ENCODE assay signal across 9 mouse cellular contexts in the genomic region with DNA sequence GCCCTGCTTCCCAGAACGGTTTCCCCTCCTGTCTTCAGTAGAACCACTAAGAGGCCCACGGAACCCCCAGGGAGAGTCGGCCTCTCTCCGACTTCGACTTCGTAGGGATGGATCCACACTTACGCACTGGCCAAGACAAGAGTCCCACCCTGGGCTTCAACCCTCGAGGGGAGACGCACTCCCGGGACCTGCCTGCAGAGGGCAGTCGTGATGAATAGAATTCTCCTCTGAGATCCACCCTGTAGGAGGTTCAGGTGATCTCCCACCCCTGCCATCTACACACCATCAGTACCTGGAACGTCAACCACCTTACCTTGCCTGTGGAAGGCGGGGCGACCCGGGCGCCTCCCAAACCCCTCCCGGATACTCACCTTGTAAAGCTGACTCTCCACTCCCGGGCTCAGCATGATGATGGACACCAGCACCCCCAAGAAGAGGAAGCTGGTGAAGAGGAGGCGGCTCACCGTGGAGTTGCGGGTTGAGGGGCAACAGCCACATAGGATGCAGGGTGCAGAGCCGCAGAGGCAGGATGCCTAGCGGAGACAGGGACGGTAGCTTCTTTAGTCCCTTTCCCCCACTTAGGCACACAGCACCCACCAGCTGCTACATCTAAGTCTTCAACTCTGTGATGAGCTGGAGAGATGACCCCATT. TPM values are rescaled to one million over a fixed set of nuclear protein-coding genes. Genes with fewer than 3 reads are reported as not detected.
A peak's percentile ranks its signal among the peaks of the same experiment; 100 is the strongest.
DNase-seq lines count a peak whose midpoint lies in the region; ATAC-seq and TF ChIP-seq lines count a peak whose summit lies in the region.
"Had no signal": no experiment of that assay in that cellular context is flagged by ENCODE, and none has a peak within 500 bp of the region (broad histone marks: within the 10 kb centered on the region; RNA-seq: fewer than 3 reads in every experiment).

No protein-coding gene starts in this region.

- peak; percentile 50 for DNase-seq in 416B (ENCODE audit: low read depth)
- DNase-seq in Muller cell, postnatal 12 days (ENCODE audit: inconsistent ontology term), result peak; percentile 55
- DNase-seq in gastrocnemius, postnatal 10 days, result peak; percentile 71
- no peak for DNase-seq in liver, embryonic 14.5 days (ENCODE audit: low read depth in 3 of 3, low spot score in 3 of 3)
- DNase-seq in thymus, postnatal 25 days, result peak; percentile 54

- no peak for TF ChIP-seq EP300 in liver, embryonic 14.5 days (IDR thresholded peaks at IDR 0.05; ENCODE audit: low read depth)

- H3K27ac ChIP-seq in kidney, embryonic 14.5 days (ENCODE audit: low read depth, low read length), result no peak overlapping the region
- H3K27ac ChIP-seq in liver, embryonic 14.5 days, result no peak overlapping the region
- H3K27ac ChIP-seq in neural tube, embryonic 14.5 days (ENCODE audit: low read depth, low read length), result no peak overlapping the region

- no peak overlapping the region for H3K4me3 ChIP-seq in kidney, embryonic 14.5 days (ENCODE audit: low read length)
- H3K4me3 ChIP-seq in liver, embryonic 14.5 days (ENCODE audit: insufficient read depth in 1 of 2, low read depth in 2 of 2, low read length in 2 of 2), result no peak overlapping the region
- no peak overlapping the region for H3K4me3 ChIP-seq in neural tube, embryonic 14.5 days (ENCODE audit: low read depth, low read length)

- H3K9me3 ChIP-seq in kidney, embryonic 14.5 days (ENCODE audit: control insufficient read depth, low read length), result no peaks in the 10 kb centered on the region
- H3K9me3 ChIP-seq in liver, embryonic 14.5 days (ENCODE audit: control insufficient read depth, low read length), result no peaks in the 10 kb centered on the region
- no peaks in the 10 kb centered on the region for H3K9me3 ChIP-seq in neural tube, embryonic 14.5 days (ENCODE audit: control insufficient read depth, low read length)

- peak; percentile 84 for ATAC-seq in common myeloid progenitor, adult 5-6 weeks (replicated peaks; ENCODE audit: low read depth, poor library complexity, severe bottlenecking)
- ATAC-seq in kidney, embryonic 14.5 days (ENCODE audit: low FRiP score, low TSS enrichment), result peak; percentile 56
- peak; percentile 46; the same call in 1 of the 2 replicates for ATAC-seq in liver, embryonic 14.5 days (ENCODE audit: insufficient read depth)
- peak; percentile 44; the same call in 1 of the 2 replicates for ATAC-seq in neural tube, embryonic 14.5 days (ENCODE audit: low read depth)

- H3K4me2 ChIP-seq in kidney, embryonic 14.5 days (replicated peaks; ENCODE audit: low read depth, low read length), result peak overlapping the region; percentile 5; the same call in 1 of the 2 replicates
- H3K4me2 ChIP-seq in liver, embryonic 14.5 days (ENCODE audit: low read depth), result no peak overlapping the region
- no peak overlapping the region for H3K4me2 ChIP-seq in neural tube, embryonic 14.5 days (ENCODE audit: low read depth, low read length)

- 21% methylated on average over 24 of the region's 24 CpGs for WGBS in kidney, embryonic 14.5 days
- 8% methylated on average over 24 of the region's 24 CpGs for WGBS in liver, embryonic 14.5 days (ENCODE audit: insufficient replicate concordance)
- 27% methylated on average over 24 of the region's 24 CpGs for WGBS in neural tube, embryonic 14.5 days

- peak; percentile 88 for TF ChIP-seq CTCF in liver, embryonic 14.5 days (IDR thresholded peaks at IDR 0.05; ENCODE audit: low read depth)

- no peaks in the 10 kb centered on the region for H3K27me3 ChIP-seq in kidney, embryonic 14.5 days (ENCODE audit: control insufficient read depth, insufficient read depth, low read length)
- H3K27me3 ChIP-seq in liver, embryonic 14.5 days (ENCODE audit: control insufficient read depth, insufficient read depth, low read length), result peaks cover 8% of the 10 kb centered on the region
- no peaks in the 10 kb centered on the region for H3K27me3 ChIP-seq in neural tube, embryonic 14.5 days (ENCODE audit: control insufficient read depth, insufficient read depth, low read length)

- no peak overlapping the region for H3K9ac ChIP-seq in kidney, embryonic 14.5 days (ENCODE audit: low read depth, low read length)
- H3K9ac ChIP-seq in liver, embryonic 14.5 days (replicated peaks), result no peak overlapping the region
- no peak overlapping the region for H3K9ac ChIP-seq in neural tube, embryonic 14.5 days (replicated peaks; ENCODE audit: low read depth, low read length)

- H3K4me1 ChIP-seq in kidney, embryonic 14.5 days (ENCODE audit: control insufficient read depth, insufficient read depth, low read length), result peaks cover 12% of the 10 kb centered on the region
- peaks cover 0 to 15% of the 10 kb centered on the region in 2 experiments; a peak in 3 of 4 replicates for H3K4me1 ChIP-seq in liver, embryonic 14.5 days (replicated peaks; ENCODE audit: control insufficient read depth in 2 of 2, insufficient read depth in 2 of 2, low read length in 1 of 2)
- H3K4me1 ChIP-seq in neural tube, embryonic 14.5 days (ENCODE audit: control insufficient read depth, insufficient read depth, low read length), result 0 out of 2 replicates have a peak, but pooled peaks cover 4% of the 10 kb centered on the region

- 0 out of 2 replicates have a peak, but pooled peaks cover 2% of the 10 kb centered on the region for H3K36me3 ChIP-seq in kidney, embryonic 14.5 days (ENCODE audit: control insufficient read depth, insufficient read depth, low read length)
- H3K36me3 ChIP-seq in liver, embryonic 14.5 days (replicated peaks; ENCODE audit: control insufficient read depth, insufficient read depth, low read depth), result no peaks in the 10 kb centered on the region
- H3K36me3 ChIP-seq in neural tube, embryonic 14.5 days (ENCODE audit: control insufficient read depth, insufficient read depth, low read length), result peaks cover 5% of the 10 kb centered on the region

RNA-seq across cellular contexts. Expression of a gene that starts 14.2 kb away (rescaled TPM):
- total RNA-seq in common myeloid progenitor, adult 5-6 weeks (2017), result not detected in 2 replicates
- total RNA-seq in gastrocnemius, postnatal 10 days (2021), result 10 to 100 TPM; 47.8 to 51.5 TPM
- polyA plus RNA-seq in kidney, embryonic 14.5 days (2014; fragmentation: Nextera tagmentation; extraction: Ambion mirVana), result 42.7 and 44.9 TPM in 2 replicates
- 0.45 and 0.48 TPM in 2 replicates for polyA plus RNA-seq in liver, embryonic 14.5 days (2012; rRNA removed)
- polyA plus RNA-seq in liver, embryonic 14.5 days (2014; fragmentation: Nextera tagmentation; extraction: Ambion mirVana), result 0.23 and 0.30 TPM in 2 replicates
- 34.8 and 36.4 TPM in 2 replicates for polyA plus RNA-seq in neural tube, embryonic 14.5 days (2014; fragmentation: Nextera tagmentation; extraction: Ambion mirVana)

RNA-seq across cellular contexts. Expression of a gene that starts 42.6 kb away (rescaled TPM):
- not detected in 2 replicates for total RNA-seq in common myeloid progenitor, adult 5-6 weeks (2017)
- total RNA-seq in gastrocnemius, postnatal 10 days (2021), result not detected
- not detected in 2 replicates for polyA plus RNA-seq in kidney, embryonic 14.5 days (2014; fragmentation: Nextera tagmentation; extraction: Ambion mirVana)
- 0.01 TPM in 1 of 2 replicates, not detected in the other for polyA plus RNA-seq in liver, embryonic 14.5 days (2012; rRNA removed)
- polyA plus RNA-seq in liver, embryonic 14.5 days (2014; fragmentation: Nextera tagmentation; extraction: Ambion mirVana), result not detected in 2 replicates
- polyA plus RNA-seq in neural tube, embryonic 14.5 days (2014; fragmentation: Nextera tagmentation; extraction: Ambion mirVana), result not detected in 2 replicates
- polyA plus RNA-seq: gonadal fat pad, adult 2 months had no signal

RNA-seq across cellular contexts. Expression of a gene that starts 43.6 kb away (rescaled TPM):
- not detected in 2 replicates for total RNA-seq in common myeloid progenitor, adult 5-6 weeks (2017)
- 100 to 1,000 TPM; 465 to 601 TPM for total RNA-seq in gastrocnemius, postnatal 10 days (2021)
- 15.7 and 16.0 TPM in 2 replicates for polyA plus RNA-seq in kidney, embryonic 14.5 days (2014; fragmentation: Nextera tagmentation; extraction: Ambion mirVana)
- polyA plus RNA-seq in liver, embryonic 14.5 days (2012; rRNA removed), result 0.15 and 0.61 TPM in 2 replicates
- 0.22 and 0.29 TPM in 2 replicates for polyA plus RNA-seq in liver, embryonic 14.5 days (2014; fragmentation: Nextera tagmentation; extraction: Ambion mirVana)
- 193 and 278 TPM in 2 replicates for polyA plus RNA-seq in neural tube, embryonic 14.5 days (2014; fragmentation: Nextera tagmentation; extraction: Ambion mirVana)

RNA-seq across cellular contexts. Expression of a gene that starts 43.6 kb away (rescaled TPM):
- not detected in 2 replicates for total RNA-seq in common myeloid progenitor, adult 5-6 weeks (2017)
- not detected for total RNA-seq in gastrocnemius, postnatal 10 days (2021)
- polyA plus RNA-seq in kidney, embryonic 14.5 days (2014; fragmentation: Nextera tagmentation; extraction: Ambion mirVana), result not detected in 2 replicates
- 0.08 TPM in 1 of 2 replicates, not detected in the other for polyA plus RNA-seq in liver, embryonic 14.5 days (2012; rRNA removed)
- polyA plus RNA-seq in liver, embryonic 14.5 days (2014; fragmentation: Nextera tagmentation; extraction: Ambion mirVana), result not detected in 2 replicates
- polyA plus RNA-seq in neural tube, embryonic 14.5 days (2014; fragmentation: Nextera tagmentation; extraction: Ambion mirVana), result 0.99 and 1.8 TPM in 2 replicates
- polyA plus RNA-seq: gonadal fat pad, adult 2 months had no signal

Comparison
In these comparisons a context has a peak if more than half of its experiments do, and no peak if none do; other contexts are left out.
1. DNase-seq: peak in 416B (single experiment), Muller cell, postnatal 12 days (single experiment), gastrocnemius, postnatal 10 days (single experiment) and thymus, postnatal 25 days (single experiment); none in liver, embryonic 14.5 days (0 of 3).
2. RNA of a gene that starts 14.2 kb away (polyA plus RNA-seq): 42.7 to 44.9 TPM in kidney, embryonic 14.5 days and 34.8 to 36.4 TPM in neural tube, embryonic 14.5 days; 0.23 to 0.48 TPM in liver, embryonic 14.5 days; every median in the first group is over 10 times any median in the second.
3. RNA of a gene that starts 43.6 kb away (polyA plus RNA-seq): 193 to 278 TPM in neural tube, embryonic 14.5 days; 15.7 to 16.0 TPM in kidney, embryonic 14.5 days and 0.15 to 0.61 TPM in liver, embryonic 14.5 days; every median in the first group is over 10 times any median in the second.
4. Peak in every context shown above with its lines, with median percentiles within 50 percentile points of each other: ATAC-seq.